Mouse (Mus musculus) lung, postnatal 0 days (tissue): ENCODE results near the gene Nabp1. TPM values are rescaled to one million over a fixed set of nuclear protein-coding genes. Genes with fewer than 3 reads are reported as not detected.

Experiments
- ATAC-seq: fragments of 200-750 bp; cut with Nextera tagmentation; 2 replicates; pipeline ENCODE4 v1.8.0; 2017; ENCODE audit warnings: moderate library complexity
- DNase-seq: peaks from one replicate; pipeline ENCODE4 v3.0.0-alpha.2; 2016; ENCODE audit warnings: low spot score
- H3K27ac ChIP-seq: fragments of 300-500 bp; sonication (generic); 2 replicates; pipeline ENCODE4 v1.5.1; 2014; ENCODE audit warnings: antibody characterized with exemption, mild to moderate bottlenecking, low read length, mixed read lengths
- H3K27me3 ChIP-seq: fragments of 300-500 bp; sonication (generic); replicated peaks from 2 replicates; pipeline ENCODE4 v1.6.1; 2014; ENCODE audit warnings: low read length, mixed read lengths; ENCODE audit not compliant: insufficient read depth
- H3K36me3 ChIP-seq: fragments of 300-500 bp; sonication (generic); 2 replicates; pipeline ENCODE4 v1.6.1; 2014; ENCODE audit warnings: low read length, mixed read lengths; ENCODE audit not compliant: insufficient read depth
- H3K4me1 ChIP-seq: fragments of 300-500 bp; sonication (generic); 2 replicates; pipeline ENCODE4 v1.6.1; 2014; ENCODE audit warnings: antibody characterized with exemption, low read depth, low read length, mixed read lengths; ENCODE audit not compliant: insufficient read depth
- H3K4me2 ChIP-seq: fragments of 300-500 bp; sonication (generic); replicated peaks from 2 replicates; pipeline ENCODE4 v1.6.1; 2014; ENCODE audit warnings: low read depth, mild to moderate bottlenecking, low read length, moderate library complexity, mixed read lengths
- H3K4me3 ChIP-seq: fragments of 300-500 bp; sonication (generic); 2 replicates; pipeline ENCODE4 v1.5.1; 2014; ENCODE audit warnings: low read depth, low read length
- H3K9ac ChIP-seq: fragments of 300-500 bp; sonication (generic); replicated peaks from 2 replicates; pipeline ENCODE4 v1.6.1; 2014; ENCODE audit warnings: low read depth, mild to moderate bottlenecking
- H3K9me3 ChIP-seq: fragments of 300-500 bp; sonication (generic); 2 replicates; pipeline ENCODE4 v1.6.1; 2016; ENCODE audit warnings: low read length, mixed read lengths
- CTCF ChIP-seq: IDR thresholded peaks from 2 replicates; pipeline ENCODE4 v1.5.1; 2016; ENCODE audit warnings: antibody characterized with exemption, mild to moderate bottlenecking
- EP300 ChIP-seq: IDR thresholded peaks from 2 replicates; pipeline ENCODE4 v1.6.1; 2016; ENCODE audit warnings: antibody characterized with exemption, mild to moderate bottlenecking, control low read depth
- WGBS: fragments of 180-500 bp; shearing (Covaris S2); extraction: QIAGEN DNeasy Blood & Tissue Kit; methylation state at CpG from one replicate; pipeline ENCODE4 v1.1.7; 2014; 5-methylcytosine and 5-hydroxymethylcytosine counted together
- polyA plus RNA-seq: library from polyadenylated mRNA; unstranded; fragments of >200 nt; fragmentation: Nextera tagmentation; extraction: Ambion mirVana; gene quantifications from 2 replicates; pipeline ENCODE4 v1.2.1, GENCODE M21; 2015

Nabp1 gene
- polyA plus RNA-seq, 1 experiment from 2014 or later = 20.0 TPM

- no peaks in the 10 kb centered on the region for H3K27me3 ChIP-seq
- TF ChIP-seq EP300 = no peak
- TF ChIP-seq CTCF = no peak
- no peak overlapping the region for H3K9ac ChIP-seq
- WGBS = 51% methylated on average over 3 of the region's 3 CpGs
- ATAC-seq (no peak), DNase-seq (peak; percentile 31)
- H3K9me3 ChIP-seq = no peaks in the 10 kb centered on the region
- H3K4me3 ChIP-seq = no peak overlapping the region
- H3K27ac ChIP-seq = peak overlapping the region; percentile 58
- peaks cover 2% of the 10 kb centered on the region; the same call in 1 of the 2 replicates for H3K4me1 ChIP-seq
- no peaks in the 10 kb centered on the region for H3K36me3 ChIP-seq
- no peak overlapping the region for H3K4me2 ChIP-seq
Observed at GRCm38 (mm10) chr1:51508543-51508942, 30.3 kb upstream of the Nabp1 start.

DNA sequence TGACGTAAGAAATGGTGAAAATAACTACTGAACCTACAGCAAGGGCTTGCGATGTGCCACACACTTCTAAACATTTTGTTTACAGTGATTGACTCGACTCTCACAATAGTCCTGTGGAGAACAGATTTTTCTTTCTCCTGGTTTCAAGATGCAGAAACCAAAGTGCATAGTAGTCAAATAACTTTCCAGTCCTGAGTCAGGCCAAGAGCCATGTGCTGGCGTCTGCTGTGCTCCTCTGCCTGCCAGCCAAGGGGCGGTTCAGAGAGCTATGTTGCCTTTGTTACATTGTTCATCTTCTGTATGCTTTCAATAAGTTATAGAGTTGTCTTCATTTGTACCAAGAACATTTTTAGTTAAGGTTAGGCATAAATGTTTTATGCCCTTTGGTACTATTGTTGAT, 29.2 kb upstream of the Nabp1 start:
- Histone ChIP-seq H3K9ac (no peak overlapping the region), H3K4me2 (no peak overlapping the region), H3K27me3 (no peaks in the 10 kb centered on the region), H3K9me3 (no peaks in the 10 kb centered on the region), H3K4me1 (peaks cover 2% of the 10 kb centered on the region; the same call in 1 of the 2 replicates), H3K4me3 (no peak overlapping the region), H3K36me3 (no peaks in the 10 kb centered on the region), H3K27ac (no peak overlapping the region)
- ATAC-seq (no peak), DNase-seq (no peak)
- 78% methylated on average over 5 of the region's 5 CpGs for WGBS
- TF ChIP-seq CTCF = no peak
- no peak for TF ChIP-seq EP300

DNA sequence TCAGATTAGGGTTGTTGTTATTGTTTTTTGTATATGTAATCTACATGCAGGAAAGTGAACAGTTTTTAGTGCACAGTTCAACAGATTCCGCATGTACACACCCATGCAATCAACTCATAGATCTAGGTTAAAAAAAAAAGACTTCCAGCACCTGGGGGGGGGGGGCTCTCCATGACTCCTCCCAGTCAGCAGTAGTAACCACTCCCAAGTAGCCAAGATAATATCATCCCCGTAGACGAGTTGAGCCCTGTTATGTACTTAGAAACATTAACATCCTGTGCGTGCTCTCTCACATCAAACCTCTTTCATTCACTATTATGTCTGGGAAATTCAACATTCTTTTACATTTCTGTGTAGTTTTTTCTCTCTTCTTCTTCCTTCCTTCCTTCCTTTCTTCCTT, 28.0 kb upstream of the Nabp1 start:
- no peak for ATAC-seq
- H3K9me3 ChIP-seq = no peaks in the 10 kb centered on the region
- 61% methylated on average over 4 of the region's 4 CpGs for WGBS

DNA sequence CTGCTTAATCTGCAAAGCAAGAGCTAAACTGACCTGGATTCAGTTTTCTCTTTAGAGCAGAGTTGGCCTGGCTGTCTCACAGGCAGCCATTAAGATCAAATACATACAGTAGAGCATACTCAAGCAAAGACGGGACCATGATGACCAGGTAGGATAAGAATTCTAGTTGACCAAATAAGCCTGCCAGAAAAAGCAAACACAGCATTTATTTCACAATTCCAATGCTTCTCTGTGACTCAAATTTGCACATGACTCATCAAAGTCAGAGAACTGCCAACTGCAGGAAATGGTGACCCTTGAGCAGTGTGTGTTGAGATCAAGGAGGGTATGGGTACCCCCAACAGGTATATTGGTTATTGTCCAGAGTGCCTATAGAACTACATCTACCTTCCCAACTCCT, 27.4 kb upstream of the Nabp1 start:
- Histone ChIP-seq H3K36me3 (no peaks in the 10 kb centered on the region), H3K9me3 (no peaks in the 10 kb centered on the region), H3K27ac (no peak overlapping the region), H3K4me1 (peaks cover 2% of the 10 kb centered on the region; the same call in 1 of the 2 replicates), H3K4me2 (no peak overlapping the region), H3K4me3 (no peak overlapping the region), H3K9ac (no peak overlapping the region), H3K27me3 (no peaks in the 10 kb centered on the region)
- peak; percentile 41; the same call in 1 of the 2 replicates for TF ChIP-seq EP300
- no peak for TF ChIP-seq CTCF
- WGBS = 47% methylated on average over 1 of the region's 1 CpGs
- ATAC-seq (0 out of 2 replicates have a peak, but pooled peaks have one; percentile 14), DNase-seq (peak; percentile 59)

More for the DNA sequence above, 28.0 kb upstream of the Nabp1 start:
- no peaks in the 10 kb centered on the region for H3K36me3 ChIP-seq
- H3K4me1 ChIP-seq = peaks cover 2% of the 10 kb centered on the region; the same call in 1 of the 2 replicates
- no peak overlapping the region for H3K27ac ChIP-seq
- no peak overlapping the region for H3K9ac ChIP-seq
- H3K27me3 ChIP-seq = no peaks in the 10 kb centered on the region
- no peak for DNase-seq
- TF ChIP-seq CTCF (no peak), EP300 (no peak)
- H3K4me2 ChIP-seq = no peak overlapping the region
- H3K4me3 ChIP-seq = no peak overlapping the region

DNA sequence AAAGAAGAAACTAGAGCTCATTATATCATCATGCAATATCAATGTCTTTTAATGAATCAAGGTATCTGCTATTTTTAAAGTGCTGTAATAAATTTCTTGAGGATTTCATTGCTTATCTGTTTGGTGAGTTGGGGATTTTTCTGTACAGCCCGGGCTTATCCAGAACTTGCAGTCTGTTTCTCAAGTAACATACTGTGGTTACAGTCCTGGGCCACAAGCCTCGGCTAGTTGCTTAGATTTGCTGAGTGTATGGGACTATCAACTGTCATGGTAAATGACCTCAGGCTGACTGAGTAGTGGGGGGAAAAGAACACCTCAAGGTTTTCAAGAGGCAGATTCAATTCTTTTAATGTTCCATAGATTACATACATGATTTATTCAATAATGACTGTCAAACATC, 24.8 kb upstream of the Nabp1 start:
- no peak for ATAC-seq
- no peak for TF ChIP-seq CTCF
- TF ChIP-seq EP300 = no peak
- whole genome bisulfite sequencing = 65% methylated on average over 2 of the region's 2 CpGs

DNA sequence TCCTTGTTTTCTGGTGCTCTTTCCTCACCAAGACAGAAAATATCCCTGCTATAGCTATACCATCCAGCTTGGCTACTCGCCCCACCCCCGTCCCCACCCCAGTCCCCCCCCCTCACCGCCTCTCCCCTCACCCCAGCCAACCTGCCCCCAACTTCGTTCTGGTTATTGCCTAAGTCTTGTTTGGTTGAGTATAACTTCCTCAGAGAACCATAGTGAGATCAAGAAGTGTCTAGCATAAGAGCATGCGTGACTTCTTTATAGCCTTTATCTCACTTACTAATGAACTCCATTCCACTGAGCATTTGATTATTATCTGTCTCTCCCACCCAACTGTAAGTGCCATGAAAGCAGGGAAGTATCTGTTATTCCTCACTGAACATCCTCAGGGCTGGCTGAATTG, 24.1 kb upstream of the Nabp1 start:
- H3K4me2 ChIP-seq = no peak overlapping the region
- H3K4me3 ChIP-seq = no peak overlapping the region
- no peak for TF ChIP-seq CTCF
- TF ChIP-seq EP300 = no peak
- no peaks in the 10 kb centered on the region for H3K9me3 ChIP-seq
- 81% methylated on average over 5 of the region's 5 CpGs for WGBS
- no peaks in the 10 kb centered on the region for H3K36me3 ChIP-seq
- no peaks in the 10 kb centered on the region; the same call in 1 of the 2 replicates for H3K4me1 ChIP-seq
- H3K27ac ChIP-seq = no peak overlapping the region
- ATAC-seq (no peak), DNase-seq (no peak)
- H3K9ac ChIP-seq = no peak overlapping the region
- H3K27me3 ChIP-seq = no peaks in the 10 kb centered on the region

More for the DNA sequence above, 24.8 kb upstream of the Nabp1 start:
- no peak overlapping the region for H3K27ac ChIP-seq
- DNase-seq = no peak
- H3K9me3 ChIP-seq = no peaks in the 10 kb centered on the region
- no peak overlapping the region for H3K4me2 ChIP-seq
- no peaks in the 10 kb centered on the region for H3K27me3 ChIP-seq
- H3K4me3 ChIP-seq = no peak overlapping the region
- H3K9ac ChIP-seq = no peak overlapping the region
- H3K36me3 ChIP-seq = no peaks in the 10 kb centered on the region
- H3K4me1 ChIP-seq = no peaks in the 10 kb centered on the region; the same call in 1 of the 2 replicates

- no peak overlapping the region for H3K4me3 ChIP-seq
- no peaks in the 10 kb centered on the region for H3K4me1 ChIP-seq
- ATAC-seq (no peak), DNase-seq (peak; percentile 27)
- 70% methylated on average over 12 of the region's 12 CpGs for WGBS
- TF ChIP-seq CTCF (no peak), EP300 (no peak)
- H3K9me3 ChIP-seq = no peaks in the 10 kb centered on the region
- H3K27ac ChIP-seq = no peak overlapping the region
- no peaks in the 10 kb centered on the region for H3K27me3 ChIP-seq
- H3K4me2 ChIP-seq = no peak overlapping the region
- no peak overlapping the region for H3K9ac ChIP-seq
- H3K36me3 ChIP-seq = no peaks in the 10 kb centered on the region
Observed at GRCm38 (mm10) chr1:51501251-51501650, 23.0 kb upstream of the Nabp1 start.
